Mouse (Mus musculus) intestine, embryonic 16.5 days (tissue): ENCODE results near the gene Mt1. TPM values are rescaled to one million over a fixed set of nuclear protein-coding genes. Genes with fewer than 3 reads are reported as not detected.

Source experiments
- ATAC-seq: fragments of 200-750 bp; cut with Nextera tagmentation; 2 replicates; pipeline ENCODE4 v1.8.0; 2017; ENCODE audit warnings: moderate TSS enrichment, moderate library complexity
- H3K27ac ChIP-seq: fragments of 300-500 bp; sonication (generic); 2 replicates; pipeline ENCODE4 v1.5.1; 2014; ENCODE audit warnings: mild to moderate bottlenecking, low read length
- H3K27me3 ChIP-seq: fragments of 300-500 bp; sonication (generic); replicated peaks from 2 replicates; pipeline ENCODE4 v1.6.1; 2014; ENCODE audit warnings: low read length, control low read depth, mixed read lengths; ENCODE audit not compliant: control insufficient read depth, insufficient read depth
- H3K36me3 ChIP-seq: fragments of 300-500 bp; sonication (generic); 2 replicates; pipeline ENCODE4 v1.6.1; 2014; ENCODE audit warnings: low read length, control low read depth; ENCODE audit not compliant: control insufficient read depth, insufficient read depth
- H3K4me1 ChIP-seq: fragments of 300-500 bp; sonication (generic); 2 replicates; pipeline ENCODE4 v1.6.1; 2014; ENCODE audit warnings: low read length, control low read depth, mixed read lengths; ENCODE audit not compliant: control insufficient read depth, insufficient read depth
- H3K4me2 ChIP-seq: fragments of 300-500 bp; sonication (generic); 2 replicates; pipeline ENCODE4 v1.6.1; 2014; ENCODE audit warnings: low read depth, low read length, control low read depth
- H3K4me3 ChIP-seq: fragments of 300-500 bp; sonication (generic); 2 replicates; pipeline ENCODE4 v1.5.1; 2014; ENCODE audit warnings: mild to moderate bottlenecking, low read length
- H3K9ac ChIP-seq: fragments of 300-500 bp; sonication (generic); 2 replicates; pipeline ENCODE4 v1.6.1; 2014; ENCODE audit warnings: low read depth, low read length
- H3K9me3 ChIP-seq: fragments of 300-500 bp; sonication (generic); 2 replicates; pipeline ENCODE4 v1.6.1; 2016; ENCODE audit warnings: low read length, control low read depth; ENCODE audit not compliant: control insufficient read depth
- WGBS: fragments of 180-500 bp; shearing (Covaris S2); extraction: QIAGEN DNeasy Blood & Tissue Kit; methylation state at CpG from one replicate; pipeline ENCODE4 v1.1.7; 2014; 5-methylcytosine and 5-hydroxymethylcytosine counted together
- polyA plus RNA-seq: library from polyadenylated mRNA; unstranded; fragments of >200 nt; fragmentation: Nextera tagmentation; extraction: Ambion mirVana; gene quantifications from 2 replicates; pipeline ENCODE4 v1.2.1, GENCODE M21; 2015

Gene Mt1
- polyA plus RNA-seq, 1 experiment from 2014 or later = 3,684 TPM

DNA sequence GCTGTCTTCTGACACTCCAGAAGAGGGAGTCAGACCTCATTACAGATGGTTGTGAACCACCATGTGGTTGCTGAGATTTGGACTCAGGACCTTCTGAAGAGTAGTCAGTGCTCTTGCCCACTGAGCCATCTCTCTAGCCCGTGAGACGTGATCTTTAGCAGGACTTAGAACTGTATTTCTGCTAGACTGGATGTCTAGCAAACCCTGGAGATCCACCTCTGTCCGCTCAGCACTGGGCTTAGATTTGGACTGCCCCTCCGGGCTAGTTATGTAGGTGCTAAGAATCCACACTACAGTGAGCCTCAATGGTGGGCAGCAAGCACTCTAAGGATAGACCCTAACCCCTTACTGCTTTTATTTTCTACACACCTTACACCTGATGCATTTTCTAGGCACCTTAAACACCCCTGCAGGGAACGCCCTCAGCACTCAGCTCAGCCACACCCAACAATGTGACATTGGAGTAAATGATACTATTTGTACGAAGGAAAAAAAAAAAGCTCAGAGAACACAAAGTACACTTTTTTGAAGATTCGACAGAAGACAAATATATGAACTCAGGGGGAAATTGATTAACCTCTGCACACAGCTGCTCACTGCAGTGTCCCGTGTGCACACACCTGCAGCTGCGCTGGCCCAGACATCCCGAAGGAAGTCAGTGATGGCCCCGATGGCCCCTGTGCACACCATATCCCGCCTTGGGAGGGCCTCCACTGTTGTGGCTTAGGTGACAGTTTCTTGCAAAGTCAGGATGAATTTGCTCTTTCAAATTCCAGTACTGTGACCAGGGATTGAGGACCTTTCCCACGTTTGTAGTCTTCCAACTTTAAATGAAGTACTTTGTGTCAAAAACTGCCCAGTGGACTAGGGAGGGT is 3.4 kb downstream of the Mt1 start:
- peak overlapping the region; percentile 90 for H3K27ac ChIP-seq
- peaks cover 28% of the 10 kb centered on the region for H3K4me1 ChIP-seq
- H3K4me3 ChIP-seq = peak overlapping the region; percentile 35
- H3K27me3 ChIP-seq = peaks cover 15% of the 10 kb centered on the region
- no peaks in the 10 kb centered on the region for H3K9me3 ChIP-seq
- ATAC-seq = no peak
- H3K4me2 ChIP-seq = peak overlapping the region; percentile 58
- no peaks in the 10 kb centered on the region for H3K36me3 ChIP-seq
- WGBS = 48% methylated on average over 13 of the region's 13 CpGs
- peak overlapping the region; percentile 58 for H3K9ac ChIP-seq

DNA sequence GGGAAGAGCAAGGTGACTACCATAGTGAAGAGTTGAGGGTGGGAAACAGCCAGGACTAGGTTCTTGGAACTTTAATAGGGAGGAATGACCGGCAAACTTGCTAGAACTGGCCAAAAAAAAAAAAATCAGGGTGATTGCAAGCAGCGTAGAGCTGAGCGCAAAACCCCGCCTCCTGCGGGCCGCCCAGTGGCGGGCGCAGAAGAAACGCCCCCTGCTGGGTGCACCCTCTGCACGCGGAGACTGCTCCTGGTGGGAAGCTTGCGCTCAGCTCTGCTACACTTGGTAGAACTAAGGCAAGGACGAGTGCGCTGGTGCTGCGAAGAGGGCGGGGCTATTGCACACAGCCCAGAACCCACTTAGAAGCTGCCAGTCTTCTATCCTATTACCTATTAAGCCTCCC is 4.2 kb downstream of the Mt1 start:
- 1% methylated on average over 16 of the region's 16 CpGs for WGBS
- H3K4me3 ChIP-seq = peak overlapping the region; percentile 35
- H3K9me3 ChIP-seq = no peaks in the 10 kb centered on the region
- no peaks in the 10 kb centered on the region for H3K36me3 ChIP-seq
- H3K4me2 ChIP-seq = peak overlapping the region; percentile 58
- peak overlapping the region; percentile 58 for H3K9ac ChIP-seq
- ATAC-seq = peak; percentile 60
- H3K4me1 ChIP-seq = peaks cover 31% of the 10 kb centered on the region
- peaks cover 15% of the 10 kb centered on the region for H3K27me3 ChIP-seq
- peak overlapping the region; percentile 90 for H3K27ac ChIP-seq

DNA sequence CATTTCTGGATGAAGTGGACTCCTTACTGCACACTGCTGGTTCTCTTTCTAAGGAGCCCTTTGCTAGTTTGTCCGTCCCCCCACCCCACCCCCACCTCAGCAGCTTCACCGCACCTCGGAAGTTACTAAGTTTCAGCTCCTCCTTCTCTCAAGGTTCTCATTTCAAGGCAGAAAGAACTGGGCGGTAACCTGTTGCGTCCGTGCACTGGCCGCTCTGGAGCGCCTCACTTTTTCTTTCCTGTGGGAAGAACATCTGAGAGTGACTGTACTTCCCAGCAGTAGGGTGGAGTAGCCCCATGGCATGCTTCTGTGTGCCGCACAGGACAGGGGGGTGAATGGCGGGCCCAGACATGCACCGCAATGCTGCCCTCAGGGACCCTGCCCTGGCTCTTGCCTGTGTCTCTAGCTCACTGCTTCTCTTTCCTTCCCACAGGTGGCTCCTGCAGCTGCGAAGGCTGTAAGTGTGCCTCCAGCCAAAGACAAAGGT is 5.5 kb downstream of the Mt1 start:
- 26% methylated on average over 12 of the region's 12 CpGs for WGBS
- Histone ChIP-seq H3K27me3 (peaks cover 15% of the 10 kb centered on the region), H3K4me3 (no peak overlapping the region), H3K4me1 (peaks cover 30% of the 10 kb centered on the region), H3K36me3 (no peaks in the 10 kb centered on the region), H3K4me2 (peak overlapping the region; percentile 58), H3K9me3 (no peaks in the 10 kb centered on the region), H3K27ac (peak overlapping the region; percentile 90), H3K9ac (peak overlapping the region; percentile 58)
- ATAC-seq = no peak

DNA sequence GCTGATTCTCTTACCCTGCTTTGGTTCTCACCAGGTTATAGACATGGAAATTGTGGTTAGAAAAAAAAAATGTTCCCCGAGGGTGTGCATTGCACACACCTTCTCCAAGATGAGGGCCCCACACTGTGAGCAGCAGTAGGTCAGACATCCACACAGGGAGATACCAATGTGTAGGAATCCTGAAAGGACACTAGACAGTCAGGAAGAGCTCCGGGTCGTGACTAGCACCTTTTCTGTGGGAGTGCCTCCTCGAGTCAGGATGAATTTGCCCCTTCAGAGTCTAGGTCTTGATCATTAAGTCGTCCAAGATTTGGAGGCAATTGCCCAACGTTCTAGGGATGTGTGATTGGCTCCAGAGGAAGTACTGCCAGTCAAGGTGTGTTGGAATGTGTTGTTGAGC is 6.9 kb downstream of the Mt1 start:
- H3K4me1 ChIP-seq = peaks cover 36% of the 10 kb centered on the region
- H3K9me3 ChIP-seq = no peaks in the 10 kb centered on the region
- no peak overlapping the region for H3K4me3 ChIP-seq
- no peak overlapping the region for H3K9ac ChIP-seq
- 56% methylated on average over 6 of the region's 6 CpGs for WGBS
- peak overlapping the region; percentile 39; the same call in 1 of the 2 replicates for H3K4me2 ChIP-seq
- peak overlapping the region; percentile 77 for H3K27ac ChIP-seq
- H3K36me3 ChIP-seq = no peaks in the 10 kb centered on the region
- peaks cover 14% of the 10 kb centered on the region for H3K27me3 ChIP-seq
- ATAC-seq = no peak

DNA sequence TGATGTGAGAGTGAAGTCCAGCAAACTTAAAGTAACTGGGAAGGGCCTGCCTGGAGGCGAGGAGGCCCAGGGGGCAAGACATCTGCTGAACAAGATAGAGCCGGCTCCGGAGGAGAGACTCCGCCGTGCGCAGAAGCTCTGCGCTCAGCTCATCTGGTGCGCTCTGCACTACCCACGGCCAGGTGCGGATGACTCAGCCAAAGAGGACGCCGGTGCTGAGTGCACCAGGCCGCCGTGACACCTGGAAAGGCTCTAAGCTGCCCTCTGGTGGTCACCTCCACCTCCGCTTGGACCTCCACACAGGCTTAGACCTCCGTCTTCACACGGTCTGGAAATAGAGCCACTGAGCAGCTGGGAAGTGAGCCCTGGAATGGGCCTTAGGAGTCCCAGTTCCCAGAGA is 7.7 kb downstream of the Mt1 start:
- 4% methylated on average over 17 of the region's 17 CpGs for WGBS
- H3K27me3 ChIP-seq = peaks cover 14% of the 10 kb centered on the region

DNA sequence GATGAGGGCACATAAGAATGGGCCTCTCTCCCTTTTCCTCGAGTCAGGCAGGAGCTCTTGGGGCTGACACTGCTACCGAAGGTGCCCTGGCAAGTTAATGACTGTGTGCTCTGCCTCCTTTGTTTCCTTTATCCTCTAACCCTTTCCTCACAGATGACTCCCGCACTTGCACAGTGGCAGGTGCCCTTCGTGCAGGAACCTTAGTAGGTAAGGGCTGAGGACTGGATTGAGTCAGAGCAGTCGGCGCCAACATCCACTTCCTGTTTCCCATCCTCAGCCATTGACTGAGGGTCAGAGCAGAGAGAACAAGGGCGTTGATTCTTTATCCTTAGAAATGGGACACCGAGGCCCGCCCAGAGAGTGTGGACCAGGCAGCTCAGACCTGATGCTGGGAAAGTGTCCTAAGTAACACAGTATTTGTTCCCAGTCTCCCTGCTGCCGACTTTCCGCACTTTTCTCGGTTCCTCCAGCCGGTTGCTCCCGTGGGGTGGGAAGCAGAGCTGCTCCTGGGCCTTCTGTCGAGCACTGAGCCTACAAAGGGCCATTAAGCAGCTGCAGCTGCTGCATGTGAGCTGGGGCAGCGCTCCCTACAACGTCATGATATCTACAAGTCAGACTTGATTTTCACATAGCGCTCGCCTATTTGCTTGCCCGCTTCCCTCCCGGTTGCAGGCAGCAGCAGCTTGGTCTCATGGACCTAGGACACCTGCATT is 8.6 kb downstream of the Mt1 start:
- Histone ChIP-seq H3K4me1 (peaks cover 37% of the 10 kb centered on the region), H3K4me3 (no peak overlapping the region), H3K4me2 (peak overlapping the region; percentile 39; the same call in 1 of the 2 replicates), H3K27ac (peak overlapping the region; percentile 77), H3K36me3 (no peaks in the 10 kb centered on the region), H3K27me3 (peaks cover 13% of the 10 kb centered on the region), H3K9me3 (no peaks in the 10 kb centered on the region), H3K9ac (peak overlapping the region; percentile 55)
- WGBS = 39% methylated on average over 21 of the region's 21 CpGs
- ATAC-seq = no peak

More for the DNA sequence above, 7.7 kb downstream of the Mt1 start:
- Histone ChIP-seq H3K27ac (peak overlapping the region; percentile 77), H3K4me2 (peak overlapping the region; percentile 39), H3K4me1 (peaks cover 37% of the 10 kb centered on the region), H3K36me3 (no peaks in the 10 kb centered on the region), H3K4me3 (peak overlapping the region; percentile 19), H3K9ac (peak overlapping the region; percentile 55), H3K9me3 (no peaks in the 10 kb centered on the region)
- ATAC-seq = peak; percentile 82

DNA sequence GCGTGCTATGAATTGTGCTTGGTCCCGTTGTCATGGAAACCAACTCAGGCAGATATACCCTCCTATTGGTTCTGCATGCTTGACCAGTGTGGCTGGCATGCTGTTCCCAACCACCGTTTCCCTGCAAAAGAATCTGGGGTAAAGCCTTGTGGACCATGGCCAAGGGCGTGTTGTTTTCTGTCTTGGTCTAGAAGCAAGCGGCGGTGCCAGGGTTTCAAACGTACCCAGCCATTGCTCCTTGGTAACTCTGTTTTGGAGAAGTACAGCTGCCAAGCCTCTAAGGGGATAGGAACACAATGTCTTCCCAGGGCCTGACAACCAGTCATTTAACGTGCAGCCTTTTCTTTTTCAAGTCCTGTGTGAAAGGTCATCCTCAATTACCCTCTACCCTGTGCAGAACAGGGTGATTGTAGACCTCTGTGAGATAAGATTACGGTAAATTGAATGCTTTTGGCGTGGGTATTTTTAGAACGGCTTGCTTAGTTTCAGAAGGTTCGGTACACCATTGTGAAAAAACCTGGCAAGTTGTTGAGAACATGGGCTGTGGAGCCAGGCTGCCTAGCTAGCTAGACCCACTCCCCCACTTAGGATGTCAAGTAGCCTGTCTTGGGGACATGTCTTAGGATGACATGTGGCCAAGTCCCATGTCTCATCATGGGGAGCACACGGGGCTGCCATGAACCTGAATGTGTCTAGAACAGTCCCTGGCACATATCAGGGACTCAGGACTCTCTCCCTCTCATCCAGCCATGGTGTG is 10.6 kb downstream of the Mt1 start:
- 67% methylated on average over 13 of the region's 13 CpGs for WGBS
- Histone ChIP-seq H3K4me1 (peaks cover 27% of the 10 kb centered on the region), H3K36me3 (no peaks in the 10 kb centered on the region), H3K9ac (no peak overlapping the region), H3K27me3 (peaks cover 11% of the 10 kb centered on the region), H3K4me2 (no peak overlapping the region), H3K27ac (no peak overlapping the region), H3K4me3 (no peak overlapping the region), H3K9me3 (no peaks in the 10 kb centered on the region)
- no peak for ATAC-seq

DNA sequence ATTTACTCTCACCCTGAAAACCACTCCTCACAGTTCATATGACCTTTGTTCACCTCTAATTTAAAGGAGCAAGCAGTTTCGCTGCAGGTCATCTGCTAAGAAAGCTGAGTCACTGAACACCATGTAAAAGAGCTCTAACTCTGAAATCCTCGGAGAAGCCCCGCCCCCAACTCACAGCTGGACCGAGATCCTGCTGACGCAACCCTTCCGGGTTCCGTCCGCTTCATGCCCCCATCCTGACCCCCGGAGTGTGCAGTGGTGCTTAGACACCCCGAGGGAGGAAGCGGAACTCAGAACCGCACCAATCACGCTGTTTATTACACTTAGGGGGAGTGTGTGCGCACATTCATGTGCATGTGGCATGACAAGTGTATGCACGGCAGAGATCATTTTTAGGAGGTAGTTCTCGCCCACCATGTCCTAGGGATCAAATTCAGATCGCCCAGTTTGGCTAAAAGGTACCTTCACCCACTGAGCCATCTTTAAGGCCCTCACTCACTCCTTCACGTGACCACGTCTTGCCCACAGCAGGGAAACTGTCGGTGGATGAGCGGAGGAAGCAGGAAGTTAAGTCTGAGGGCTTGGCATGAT is 12.3 kb downstream of the Mt1 start:
- Histone ChIP-seq H3K4me1 (peaks cover 19% of the 10 kb centered on the region), H3K36me3 (no peaks in the 10 kb centered on the region), H3K4me2 (peak overlapping the region; percentile 67), H3K9ac (peak overlapping the region; percentile 62), H3K9me3 (no peaks in the 10 kb centered on the region), H3K27me3 (peaks cover 8% of the 10 kb centered on the region), H3K4me3 (peak overlapping the region; percentile 42), H3K27ac (peak overlapping the region; percentile 51; the same call in 1 of the 2 replicates)
- peak; percentile 51 for ATAC-seq
- 22% methylated on average over 21 of the region's 21 CpGs for WGBS
